Mouse (Mus musculus) kidney, embryonic 15.5 days (tissue): ENCODE measurements around the gene Fam92b. TPM values are rescaled to one million over a fixed set of nuclear protein-coding genes. Genes with fewer than 3 reads are reported as not detected.

Source experiments
- ATAC-seq: fragments of 200-750 bp; cut with Nextera tagmentation; replicated peaks from 2 replicates; pipeline ENCODE4 v1.8.0; 2017; ENCODE audit warnings: moderate TSS enrichment; ENCODE audit not compliant: low FRiP score
- H3K27ac ChIP-seq: fragments of 300-500 bp; sonication (generic); 2 replicates; pipeline ENCODE4 v1.5.1; 2015; ENCODE audit warnings: mild to moderate bottlenecking, inconsistent platforms
- H3K27me3 ChIP-seq: fragments of 300-500 bp; sonication (generic); 2 replicates; pipeline ENCODE4 v1.6.1; 2015; ENCODE audit warnings: inconsistent platforms
- H3K36me3 ChIP-seq: fragments of 300-500 bp; sonication (generic); 2 replicates; pipeline ENCODE4 v1.6.1; 2015; ENCODE audit warnings: inconsistent platforms
- H3K4me1 ChIP-seq: fragments of 300-500 bp; sonication (generic); 2 replicates; pipeline ENCODE4 v1.6.1; 2015; ENCODE audit warnings: inconsistent platforms
- H3K4me2 ChIP-seq: fragments of 300-500 bp; sonication (generic); 2 replicates; pipeline ENCODE4 v1.6.1; 2015; ENCODE audit warnings: moderate library complexity, mild to moderate bottlenecking, inconsistent platforms
- H3K4me3 ChIP-seq: fragments of 300-500 bp; sonication (generic); replicated peaks from 2 replicates; pipeline ENCODE4 v1.5.1; 2015; ENCODE audit warnings: mild to moderate bottlenecking, inconsistent platforms
- H3K9ac ChIP-seq: fragments of 300-500 bp; sonication (generic); 2 replicates; pipeline ENCODE4 v1.6.1; 2015; ENCODE audit warnings: mild to moderate bottlenecking, inconsistent platforms
- H3K9me3 ChIP-seq: fragments of 300-500 bp; sonication (generic); replicated peaks from 2 replicates; pipeline ENCODE4 v1.6.1; 2016; ENCODE audit warnings: inconsistent platforms
- WGBS: fragments of 180-500 bp; shearing (Covaris S2); methylation state at CpG from one replicate; pipeline ENCODE4 v1.1.7; 2015; ENCODE audit warnings: mixed read lengths; 5-methylcytosine and 5-hydroxymethylcytosine counted together
- polyA plus RNA-seq: library from polyadenylated mRNA; unstranded; fragments of >200 nt; fragmentation: Nextera tagmentation; extraction: Ambion mirVana; gene quantifications from 2 replicates; pipeline ENCODE4 v1.2.1, GENCODE M21; 2015

The Fam92b gene
- polyA plus RNA-seq, 1 experiment from 2014 or later: 0.13 TPM

DNA sequence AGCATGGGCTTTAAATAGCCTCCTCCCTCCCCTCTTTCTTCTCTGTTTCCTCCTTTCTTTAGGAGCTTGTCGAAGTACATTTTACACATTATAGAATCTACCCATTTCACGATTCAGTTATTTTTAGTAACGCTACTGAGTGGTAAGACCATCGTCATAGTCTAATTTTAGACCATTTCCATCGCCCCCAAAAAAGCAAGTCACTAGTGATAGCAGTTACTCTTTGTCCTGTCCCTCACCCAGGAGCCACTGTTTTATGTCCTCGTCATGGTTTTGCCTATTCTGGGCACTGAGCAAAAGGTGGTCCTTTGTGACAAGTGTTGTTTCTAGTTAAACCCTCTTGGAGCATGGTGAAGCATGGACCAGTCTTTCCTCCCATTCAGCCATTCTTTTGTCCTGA lies 57.3 kb downstream of the Fam92b start:
- 79% methylated on average over 6 of the region's 6 CpGs for WGBS
- peaks cover 17% of the 10 kb centered on the region for H3K4me1 ChIP-seq
- H3K9me3 ChIP-seq: no peaks in the 10 kb centered on the region
- peaks cover 38% of the 10 kb centered on the region for H3K27me3 ChIP-seq
- H3K4me2 ChIP-seq: no peak overlapping the region
- H3K9ac ChIP-seq: no peak overlapping the region
- no peak for ATAC-seq
- no peak overlapping the region for H3K27ac ChIP-seq
- no peak overlapping the region for H3K4me3 ChIP-seq
- no peaks in the 10 kb centered on the region for H3K36me3 ChIP-seq

DNA sequence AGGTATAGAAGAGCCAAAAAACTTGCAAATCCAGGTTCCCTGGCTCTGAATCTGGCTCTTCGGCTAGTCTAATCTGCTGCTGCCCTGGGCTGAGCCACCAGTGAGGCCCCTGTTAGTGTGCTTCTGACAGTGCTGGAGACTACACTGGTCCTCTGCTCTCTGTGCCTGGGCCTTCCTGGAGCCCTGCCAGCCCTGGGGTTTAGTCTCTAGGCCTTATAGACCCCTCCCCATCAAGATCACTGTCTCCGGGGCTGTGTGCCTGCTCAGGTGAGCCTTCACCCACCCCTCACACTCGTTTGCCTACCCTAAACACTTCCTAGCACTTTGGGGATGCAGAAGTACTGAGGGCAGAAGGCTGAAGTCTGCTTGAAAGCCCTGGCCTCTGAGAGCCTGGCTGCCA lies 57.8 kb downstream of the Fam92b start:
- no peaks in the 10 kb centered on the region for H3K36me3 ChIP-seq
- no peaks in the 10 kb centered on the region for H3K9me3 ChIP-seq
- H3K4me2 ChIP-seq: no peak overlapping the region
- peaks cover 43% of the 10 kb centered on the region for H3K27me3 ChIP-seq
- no peak overlapping the region for H3K9ac ChIP-seq
- ATAC-seq: no peak
- WGBS: 71% methylated on average over 3 of the region's 3 CpGs
- H3K4me1 ChIP-seq: peaks cover 17% of the 10 kb centered on the region
- no peak overlapping the region for H3K4me3 ChIP-seq
- no peak overlapping the region for H3K27ac ChIP-seq

DNA sequence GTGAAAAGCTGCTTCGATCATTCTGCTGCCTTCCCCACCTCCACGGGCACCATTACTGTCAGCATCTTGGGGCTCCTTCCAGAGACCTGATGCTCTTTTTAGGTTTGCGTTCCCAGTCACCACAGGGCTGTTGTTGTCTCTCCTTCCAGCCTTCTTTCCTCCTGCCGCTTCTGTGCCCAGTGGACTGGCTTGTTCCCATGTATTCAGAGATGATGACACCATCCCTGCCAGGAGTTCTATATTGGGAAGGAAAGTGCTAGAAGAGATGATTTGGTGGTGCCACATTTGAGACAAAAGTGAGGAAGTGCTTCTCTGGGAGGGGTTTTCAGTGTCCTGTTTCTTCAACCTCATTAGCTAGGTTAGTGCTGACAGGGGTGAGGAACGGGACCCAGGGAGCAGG lies 58.4 kb downstream of the Fam92b start:
- Histone ChIP-seq H3K4me3 (no peak overlapping the region), H3K4me2 (no peak overlapping the region), H3K27me3 (peaks cover 46% of the 10 kb centered on the region), H3K4me1 (peaks cover 15% of the 10 kb centered on the region; the same call in 1 of the 2 replicates), H3K9me3 (no peaks in the 10 kb centered on the region), H3K27ac (no peak overlapping the region), H3K36me3 (no peaks in the 10 kb centered on the region), H3K9ac (no peak overlapping the region)
- WGBS: 79% methylated on average over 5 of the region's 5 CpGs
- ATAC-seq: no peak

DNA sequence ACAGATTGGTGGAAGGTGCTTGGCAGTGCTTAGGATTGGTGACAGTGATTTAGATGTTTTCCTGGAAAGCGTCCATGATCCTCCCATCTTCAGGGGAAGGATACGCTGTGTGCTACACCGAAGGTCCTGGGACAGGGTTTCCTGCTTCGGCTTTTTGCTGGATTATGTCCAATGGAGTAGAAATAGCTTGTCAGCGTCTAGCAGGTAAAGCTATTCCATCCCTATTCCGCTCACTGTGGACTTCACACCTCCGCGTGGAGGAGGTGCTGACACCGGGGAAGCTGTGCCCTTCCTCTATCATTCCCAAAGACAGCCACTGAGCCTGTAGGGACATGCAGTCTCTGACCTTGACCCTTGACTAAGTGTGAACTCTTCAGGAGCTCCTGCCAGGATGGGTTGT lies 59.1 kb downstream of the Fam92b start:
- H3K27me3 ChIP-seq: peaks cover 46% of the 10 kb centered on the region
- ATAC-seq: no peak
- H3K27ac ChIP-seq: no peak overlapping the region
- no peak overlapping the region for H3K4me3 ChIP-seq
- 57% methylated on average over 9 of the region's 9 CpGs for WGBS
- H3K4me2 ChIP-seq: no peak overlapping the region
- H3K9me3 ChIP-seq: no peaks in the 10 kb centered on the region
- H3K4me1 ChIP-seq: peaks cover 19% of the 10 kb centered on the region
- H3K36me3 ChIP-seq: no peaks in the 10 kb centered on the region
- no peak overlapping the region for H3K9ac ChIP-seq

DNA sequence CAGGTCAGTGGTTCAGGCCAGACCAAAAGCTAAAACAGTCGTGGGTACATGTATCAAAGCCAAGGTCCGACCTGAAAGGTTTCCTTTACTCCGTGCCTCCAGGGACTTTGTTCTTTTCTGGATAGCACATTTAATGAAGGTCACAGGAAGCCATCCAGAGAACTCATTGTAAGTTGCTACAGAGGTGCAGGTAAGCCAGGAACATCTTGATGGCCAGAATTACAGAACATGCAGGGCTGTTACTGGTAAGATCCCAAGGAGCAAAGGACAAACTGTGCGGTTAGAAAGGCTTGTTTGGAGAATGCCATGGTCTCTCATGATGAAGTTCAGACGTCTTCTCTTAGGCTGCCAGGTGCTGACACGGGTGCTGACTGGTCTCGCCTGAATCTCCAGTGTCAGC lies 60.7 kb downstream of the Fam92b start:
- no peak for ATAC-seq

More for the DNA sequence above, 60.7 kb downstream of the Fam92b start:
- no peaks in the 10 kb centered on the region for H3K36me3 ChIP-seq
- peaks cover 26% of the 10 kb centered on the region for H3K4me1 ChIP-seq
- H3K9ac ChIP-seq: no peak overlapping the region
- H3K4me2 ChIP-seq: no peak overlapping the region
- WGBS: 70% methylated on average over 7 of the region's 7 CpGs
- no peaks in the 10 kb centered on the region for H3K9me3 ChIP-seq
- peaks cover 46% of the 10 kb centered on the region for H3K27me3 ChIP-seq
- H3K4me3 ChIP-seq: no peak overlapping the region
- no peak overlapping the region for H3K27ac ChIP-seq

Other genes with a start within 250 kb of the Fam92b start
- 7.7 and 11.1 TPM in 2 replicates for gene Crispld2, start 185.0 kb downstream of the Fam92b start, polyA plus RNA-seq
- 31.9 and 34.3 TPM in 2 replicates for gene Zdhhc7, start 76.0 kb downstream of the Fam92b start, polyA plus RNA-seq
- gene 6430548M08Rik, start 63.3 kb downstream of the Fam92b start, polyA plus RNA-seq: 5.8 and 6.1 TPM in 2 replicates
- 8.3 and 10.0 TPM in 2 replicates for gene Gse1, start 51.0 kb upstream of the Fam92b start, polyA plus RNA-seq